Mouse (Mus musculus): ENCODE data around the gene Eef2. TPM values are rescaled to one million over a fixed set of nuclear protein-coding genes. Genes with fewer than 3 reads are reported as not detected.
"Not testable (repeated sequence)": the region's sequence is repeated elsewhere in the genome, so short reads cannot be mapped to it uniquely, and the experiment has no call there.

Gene Eef2
- total RNA-seq, 2 experiments from 2014 or later: 1,466 to 1,521 TPM

DNA sequence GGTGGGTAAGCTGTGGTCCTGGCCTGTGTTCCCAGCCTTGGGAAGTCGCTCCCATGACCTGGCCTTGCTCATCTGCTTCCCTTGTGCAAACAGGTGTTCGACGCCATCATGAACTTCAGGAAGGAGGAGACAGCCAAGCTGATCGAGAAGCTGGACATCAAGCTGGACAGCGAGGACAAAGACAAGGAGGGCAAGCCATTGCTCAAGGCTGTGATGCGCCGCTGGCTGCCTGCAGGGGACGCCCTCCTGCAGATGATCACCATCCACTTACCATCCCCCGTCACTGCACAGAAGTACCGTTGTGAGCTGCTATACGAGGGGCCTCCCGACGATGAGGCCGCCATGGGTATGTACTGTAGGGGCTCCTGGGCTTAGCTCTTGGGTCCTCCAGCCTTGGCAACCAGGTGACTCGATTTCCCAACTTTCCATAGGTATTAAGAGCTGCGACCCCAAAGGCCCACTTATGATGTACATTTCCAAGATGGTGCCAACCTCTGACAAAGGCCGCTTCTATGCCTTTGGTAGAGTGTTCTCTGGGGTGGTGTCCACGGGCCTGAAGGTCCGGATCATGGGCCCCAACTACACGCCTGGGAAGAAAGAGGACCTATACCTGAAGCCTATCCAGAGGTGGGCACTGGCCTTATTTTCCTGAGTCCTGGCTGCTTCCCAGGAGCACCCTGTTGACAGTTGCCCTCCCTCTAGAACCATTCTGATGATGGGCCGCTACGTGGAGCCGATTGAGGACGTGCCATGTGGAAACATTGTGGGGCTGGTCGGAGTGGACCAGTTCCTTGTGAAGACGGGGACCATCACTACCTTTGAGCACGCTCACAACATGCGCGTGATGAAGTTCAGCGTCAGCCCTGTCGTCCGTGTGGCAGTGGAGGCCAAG is 3.3 kb downstream of the Eef2 start:
- no peak for DNase-seq

DNA sequence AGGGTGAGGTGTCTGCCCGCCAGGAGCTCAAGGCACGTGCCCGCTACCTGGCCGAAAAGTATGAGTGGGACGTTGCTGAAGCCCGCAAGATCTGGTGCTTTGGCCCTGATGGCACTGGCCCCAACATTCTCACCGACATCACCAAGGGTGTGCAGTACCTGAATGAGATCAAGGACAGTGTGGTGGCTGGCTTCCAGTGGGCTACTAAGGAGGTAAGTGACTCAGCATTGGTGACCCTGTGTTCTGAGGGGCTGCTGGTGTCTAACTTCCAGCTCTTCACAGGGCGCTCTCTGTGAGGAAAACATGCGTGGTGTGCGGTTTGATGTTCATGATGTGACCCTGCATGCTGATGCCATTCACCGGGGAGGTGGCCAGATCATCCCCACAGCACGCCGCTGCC is 4.5 kb downstream of the Eef2 start:
- no peak for DNase-seq

DNA sequence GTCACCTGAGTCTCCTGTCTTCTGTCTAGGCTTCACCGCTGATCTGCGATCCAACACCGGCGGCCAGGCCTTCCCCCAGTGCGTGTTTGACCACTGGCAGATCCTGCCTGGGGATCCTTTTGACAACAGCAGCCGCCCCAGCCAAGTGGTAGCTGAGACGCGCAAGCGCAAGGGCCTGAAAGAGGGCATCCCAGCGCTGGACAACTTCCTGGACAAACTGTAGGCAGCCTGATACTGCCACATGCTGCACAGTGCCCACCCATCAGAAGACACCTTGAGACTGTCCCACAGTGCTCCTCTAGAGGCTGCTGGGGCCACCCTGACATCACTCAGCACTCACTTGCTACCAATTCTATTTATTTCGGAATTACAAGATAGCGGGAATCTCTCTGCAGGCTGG is 5.4 kb downstream of the Eef2 start:
- DNase-seq: not testable (repeated sequence)

DNA sequence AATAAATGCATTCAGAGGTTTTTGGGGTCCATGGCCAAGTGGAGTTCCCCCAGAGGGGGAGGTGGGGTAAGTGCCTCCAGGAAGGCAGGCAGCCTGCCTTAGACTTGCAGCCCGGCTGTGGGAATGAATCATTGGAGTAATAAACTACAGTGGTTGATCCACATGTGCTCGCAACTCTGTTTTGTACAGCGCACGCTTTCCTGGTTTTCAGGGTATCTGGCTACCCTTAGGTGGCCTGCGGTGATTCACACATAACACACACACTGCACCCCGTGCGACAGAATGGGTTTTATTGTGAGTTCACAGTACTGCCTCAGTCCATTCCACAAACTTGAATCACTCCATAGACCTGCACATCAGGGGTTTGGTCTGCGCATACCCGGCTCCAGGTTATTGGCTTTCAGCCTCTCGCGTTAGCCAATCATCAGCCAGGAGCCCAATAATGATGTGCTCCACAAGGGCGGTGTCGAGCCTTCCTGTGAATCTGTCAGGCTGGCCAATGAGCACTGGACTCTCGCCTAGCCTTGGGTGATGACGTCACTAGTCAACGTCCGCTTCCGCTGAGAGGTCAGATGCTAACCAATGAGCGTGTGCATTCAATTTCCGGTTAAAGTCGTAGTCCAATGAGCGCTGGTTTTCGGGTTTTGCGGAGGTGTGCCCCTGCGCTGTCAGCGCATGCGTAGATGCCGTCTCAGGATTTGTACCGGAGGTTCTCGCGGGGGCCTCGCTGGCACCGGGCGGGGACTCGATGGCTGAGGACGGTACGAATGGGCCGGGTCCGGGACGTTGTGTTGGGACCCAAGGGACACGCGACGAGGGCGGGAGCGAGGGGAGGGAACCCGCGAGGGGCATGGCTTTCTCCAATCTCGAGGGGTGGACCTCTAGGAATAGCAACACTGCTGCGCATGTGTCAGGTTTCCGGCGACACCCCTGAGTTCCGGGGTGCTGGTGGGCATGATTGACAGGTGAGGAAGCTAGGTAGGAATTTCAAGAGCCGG is 6.2 kb downstream of the Eef2 start, which contains the start of gene Dapk3:
Dapk3 (plus strand) TSS at position 670 of the 998 bp plus-strand sequence.
- peak; percentile 96 for DNase-seq

DNA sequence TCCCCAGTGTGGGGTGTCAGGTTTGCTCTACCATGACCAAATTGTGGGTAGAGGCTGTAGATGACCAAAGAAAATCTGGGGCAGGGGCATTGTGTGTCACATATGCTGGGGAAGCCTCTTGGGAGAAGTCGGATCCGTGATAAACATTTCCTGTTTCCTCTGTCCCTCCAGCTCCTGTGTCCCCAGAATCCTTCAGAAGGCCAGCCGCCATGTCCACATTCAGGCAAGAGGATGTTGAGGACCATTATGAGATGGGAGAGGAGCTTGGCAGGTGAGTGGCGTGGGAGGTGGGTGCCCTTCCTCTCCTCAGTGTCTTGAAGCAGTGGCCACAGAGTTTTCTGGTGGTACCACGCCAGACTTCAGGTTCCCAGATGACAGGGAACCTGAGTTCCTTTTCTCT is 7.4 kb downstream of the Eef2 start, which contains the start of gene 4930442H23Rik:
4930442H23Rik (minus strand) TSS at position 45 of the 400 bp plus-strand sequence.
- DNase-seq: no peak

DNA sequence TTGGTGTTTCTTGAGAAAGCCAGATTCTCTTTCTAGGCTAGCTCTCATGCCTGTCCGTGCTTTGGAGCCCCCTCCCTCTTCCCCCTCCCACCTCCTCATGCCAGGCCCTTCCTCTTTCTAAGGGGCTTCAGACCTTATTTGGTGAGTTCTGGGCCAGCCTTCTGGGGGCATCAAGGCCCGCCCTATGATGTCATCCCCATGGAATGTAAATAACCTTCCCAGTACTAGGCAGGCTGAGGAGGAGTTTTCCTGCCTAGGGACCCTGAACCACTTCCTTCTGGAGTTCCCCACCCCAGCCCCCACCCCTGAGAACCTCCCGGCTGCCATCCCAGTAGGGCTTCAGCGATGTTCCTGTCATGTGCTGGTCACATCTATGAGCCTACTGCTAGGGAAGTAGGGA is 8.3 kb downstream of the Eef2 start:
- DNase-seq: no peak

DNA sequence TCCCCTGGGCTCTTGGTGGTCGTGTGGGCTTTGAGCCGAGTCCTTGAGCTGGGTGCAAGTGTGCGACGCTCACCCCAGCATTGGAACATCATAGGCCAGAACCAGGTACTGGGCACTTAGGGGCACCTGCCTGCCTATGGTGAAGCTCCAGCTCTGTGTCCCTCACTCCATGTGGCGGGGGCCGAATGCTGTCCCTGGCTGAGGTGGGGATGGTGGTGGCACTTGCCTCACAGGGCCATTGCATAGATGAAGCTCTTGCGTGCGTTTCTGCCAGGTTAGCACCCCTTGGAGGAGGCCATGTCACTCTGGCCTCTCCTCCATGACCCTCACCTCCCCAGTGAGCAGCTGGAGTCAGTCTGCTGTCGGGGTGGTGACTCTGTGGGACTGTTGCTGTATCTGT is 10.7 kb downstream of the Eef2 start:
- no peak for DNase-seq

DNA sequence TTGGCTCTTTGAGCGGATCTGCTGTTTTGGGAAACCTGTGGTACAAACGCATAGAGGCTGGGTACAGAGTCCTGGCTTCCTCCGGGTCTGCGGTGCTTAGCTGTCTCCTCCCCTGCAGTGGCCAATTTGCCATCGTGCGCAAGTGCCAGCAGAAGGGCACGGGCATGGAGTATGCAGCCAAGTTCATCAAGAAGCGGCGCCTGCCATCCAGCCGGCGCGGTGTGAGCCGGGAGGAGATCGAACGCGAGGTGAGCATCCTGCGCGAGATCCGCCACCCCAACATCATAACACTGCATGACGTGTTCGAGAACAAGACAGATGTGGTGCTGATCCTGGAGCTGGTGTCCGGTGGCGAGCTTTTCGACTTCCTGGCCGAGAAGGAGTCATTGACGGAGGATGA is 13.4 kb downstream of the Eef2 start:
- no peak for DNase-seq

DNA sequence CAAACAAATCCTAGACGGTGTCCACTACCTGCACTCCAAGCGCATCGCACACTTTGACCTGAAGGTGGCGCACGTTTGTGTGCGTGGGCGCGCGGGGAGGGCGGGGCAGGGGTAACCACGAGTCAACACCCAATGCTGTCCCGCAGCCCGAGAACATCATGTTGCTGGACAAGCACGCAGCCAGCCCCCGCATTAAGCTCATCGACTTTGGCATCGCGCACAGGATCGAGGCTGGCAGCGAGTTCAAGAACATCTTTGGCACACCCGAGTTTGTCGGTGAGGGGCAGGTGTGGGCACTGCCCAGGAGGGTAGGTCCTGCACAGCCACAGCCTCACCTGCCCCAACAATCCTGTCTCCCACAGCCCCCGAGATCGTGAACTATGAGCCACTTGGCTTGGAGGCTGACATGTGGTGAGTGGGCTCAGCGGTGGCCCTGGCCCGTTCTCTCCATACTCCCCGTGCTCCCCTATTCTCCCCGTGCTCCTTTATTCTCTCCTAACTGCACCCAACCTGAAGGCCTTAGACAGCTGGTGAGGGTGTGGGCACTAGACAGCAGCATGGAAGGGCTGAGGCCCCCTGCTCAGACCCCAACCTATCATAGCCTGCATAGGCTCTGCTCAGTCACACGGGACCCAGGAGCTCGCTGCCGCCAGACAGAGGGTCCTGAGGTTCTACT is 13.9 kb downstream of the Eef2 start:
- peak; percentile 38 for DNase-seq

DNA sequence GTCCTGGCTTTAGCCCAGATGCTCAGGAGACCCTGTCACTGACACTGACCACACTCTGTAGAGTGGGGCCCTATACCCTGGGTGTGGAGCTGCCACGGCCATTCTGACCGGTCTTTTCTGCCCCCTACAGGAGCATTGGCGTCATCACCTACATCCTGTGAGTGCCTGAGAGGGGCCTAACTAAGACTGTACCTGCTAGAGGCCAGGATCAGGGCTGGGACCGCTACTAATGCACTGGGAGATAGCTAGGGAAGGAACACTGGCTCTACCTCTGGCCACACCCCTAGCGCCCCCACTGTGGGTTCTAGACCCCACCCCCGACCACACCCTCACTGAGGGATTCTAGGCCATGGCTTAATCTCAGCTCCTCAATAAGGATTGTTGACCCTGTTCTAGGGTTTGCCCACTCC is 14.5 kb downstream of the Eef2 start:
- DNase-seq: peak; percentile 23

DNA sequence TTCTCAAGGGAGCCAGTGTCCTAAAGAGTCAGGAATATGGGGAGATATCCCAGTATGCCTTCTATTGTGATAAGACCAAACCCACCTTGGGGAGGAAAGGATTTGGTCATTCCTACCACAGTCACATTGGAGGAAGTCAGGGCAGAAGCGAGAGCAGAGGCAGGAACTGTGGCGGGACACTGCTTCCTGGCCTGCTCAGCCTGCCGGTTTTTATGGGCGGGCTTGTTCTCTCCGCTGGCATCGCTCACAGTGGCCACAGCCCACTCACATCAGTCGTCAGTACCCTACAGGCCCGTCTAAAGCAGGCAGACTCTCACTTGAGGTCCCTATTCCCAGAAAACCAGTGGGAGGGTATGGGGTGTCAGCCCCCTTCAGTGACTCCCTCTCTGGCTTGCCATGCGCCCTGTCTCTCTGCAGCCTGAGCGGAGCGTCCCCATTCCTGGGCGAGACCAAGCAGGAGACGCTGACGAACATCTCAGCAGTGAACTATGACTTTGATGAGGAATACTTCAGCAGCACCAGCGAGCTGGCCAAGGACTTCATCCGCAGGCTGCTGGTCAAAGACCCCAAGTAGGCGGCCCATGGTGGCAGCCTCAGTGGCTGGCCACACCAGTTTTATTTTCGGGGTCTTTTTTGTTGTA is 15.0 kb downstream of the Eef2 start:
- peak; percentile 29 for DNase-seq

DNA sequence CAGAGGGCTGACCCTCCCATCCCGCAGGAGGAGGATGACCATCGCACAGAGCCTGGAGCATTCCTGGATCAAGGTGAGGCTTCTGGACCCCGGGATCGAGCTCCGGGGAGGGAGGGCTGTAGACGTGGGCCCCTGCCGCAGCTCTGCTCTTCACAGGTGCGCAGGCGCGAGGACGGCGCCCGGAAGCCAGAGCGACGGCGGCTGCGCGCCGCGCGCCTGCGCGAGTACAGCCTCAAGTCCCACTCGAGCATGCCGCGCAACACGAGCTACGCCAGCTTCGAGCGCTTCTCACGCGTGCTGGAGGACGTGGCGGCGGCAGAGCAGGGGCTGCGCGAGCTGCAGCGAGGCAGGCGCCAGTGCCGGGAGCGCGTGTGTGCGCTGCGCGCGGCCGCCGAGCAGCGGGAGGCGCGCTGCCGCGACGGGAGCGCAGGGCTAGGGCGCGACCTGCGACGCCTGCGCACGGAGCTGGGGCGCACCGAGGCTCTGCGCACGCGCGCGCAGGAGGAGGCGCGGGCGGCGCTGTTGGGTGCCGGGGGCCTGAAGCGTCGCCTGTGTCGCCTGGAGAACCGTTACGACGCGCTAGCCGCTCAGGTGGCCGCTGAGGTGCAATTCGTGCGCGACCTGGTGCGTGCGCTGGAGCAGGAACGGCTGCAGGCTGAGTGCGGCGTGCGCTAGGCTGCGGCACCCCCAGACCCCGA is 16.0 kb downstream of the Eef2 start:
- DNase-seq: peak; percentile 89

DNA sequence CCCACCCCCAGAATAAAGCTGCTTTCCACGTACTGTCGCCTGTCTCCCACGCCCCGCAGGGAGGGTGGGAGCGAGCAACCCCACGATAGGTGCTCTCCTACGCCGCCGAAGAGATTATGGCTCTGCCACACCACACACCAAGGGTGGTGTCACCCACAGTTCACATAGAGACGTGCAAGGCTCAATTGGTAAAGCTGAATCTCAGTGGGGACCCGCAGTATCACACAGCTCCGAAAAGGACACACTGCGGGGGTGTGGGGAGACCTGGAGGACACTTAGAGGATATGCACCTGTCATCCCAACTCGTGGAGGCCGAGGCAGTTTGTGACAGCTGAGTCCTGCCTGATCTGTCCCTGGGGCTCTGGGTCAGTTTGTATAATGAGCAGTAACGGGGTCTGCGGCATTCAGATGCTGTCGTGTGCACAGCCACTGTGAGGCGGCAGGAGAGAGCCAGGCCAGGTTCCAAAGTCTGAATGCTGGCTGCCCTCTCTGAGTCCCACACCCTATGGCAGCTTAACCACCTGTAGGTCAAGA is 16.6 kb downstream of the Eef2 start:
- peak; percentile 37 for DNase-seq

DNA sequence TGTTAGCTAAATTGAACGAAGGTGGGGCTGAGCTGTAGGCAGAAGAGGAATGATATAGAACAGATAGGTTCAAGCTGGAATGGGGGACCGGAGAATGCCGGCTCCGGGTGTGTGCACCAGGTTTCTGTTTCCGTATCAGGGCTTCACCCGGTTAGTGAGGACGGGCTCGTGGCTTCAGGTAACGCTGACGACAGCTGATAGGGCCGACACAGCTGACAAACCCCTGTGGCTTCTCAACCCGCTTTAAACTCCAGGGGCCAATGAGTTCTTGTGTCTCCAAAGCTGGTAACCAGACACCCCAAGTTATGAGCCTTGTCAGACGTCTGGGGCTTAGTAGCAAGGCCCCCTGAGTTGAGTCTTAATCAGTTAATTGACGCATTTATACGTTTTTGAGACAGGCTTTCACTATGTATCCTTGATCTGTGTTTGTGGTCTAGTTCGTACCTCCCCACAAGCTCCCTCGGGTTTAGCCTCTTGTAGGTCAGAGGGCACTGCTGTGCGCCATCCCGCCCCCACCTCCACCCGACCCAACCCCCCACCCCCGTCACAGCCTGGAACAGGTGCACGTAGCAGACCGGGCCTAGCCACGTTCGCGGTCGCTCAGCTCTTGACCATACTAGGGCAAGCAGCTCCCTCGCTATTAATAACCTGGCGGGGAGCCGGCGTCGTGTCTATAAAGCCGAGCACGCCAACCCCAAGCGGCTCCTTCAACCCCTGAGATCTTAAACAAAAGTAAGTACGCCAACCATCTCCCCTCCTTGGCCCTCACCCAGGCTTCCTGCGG is 17.8 kb downstream of the Eef2 start:
- peak; percentile 56 for DNase-seq

DNA sequence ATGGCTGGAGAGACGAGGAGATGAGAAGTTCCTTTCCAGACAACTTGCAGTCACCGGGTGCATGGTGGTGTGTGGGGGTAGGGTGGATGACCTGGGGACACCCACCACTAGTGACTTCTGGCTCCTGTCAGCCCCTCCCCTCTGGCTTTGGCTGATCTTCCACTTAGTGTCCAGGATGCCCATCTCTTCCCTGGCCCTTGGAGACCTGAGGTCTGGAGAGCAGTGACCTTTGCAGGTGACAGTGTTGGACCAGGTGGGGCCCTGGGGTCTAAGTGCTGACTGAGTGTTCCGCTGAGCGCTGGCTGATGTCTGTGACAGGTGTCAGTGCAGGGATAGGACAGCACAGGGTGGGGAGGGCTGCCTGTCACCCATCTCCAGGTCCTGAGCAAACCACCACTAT is 18.9 kb downstream of the Eef2 start:
- no peak for DNase-seq

DNA sequence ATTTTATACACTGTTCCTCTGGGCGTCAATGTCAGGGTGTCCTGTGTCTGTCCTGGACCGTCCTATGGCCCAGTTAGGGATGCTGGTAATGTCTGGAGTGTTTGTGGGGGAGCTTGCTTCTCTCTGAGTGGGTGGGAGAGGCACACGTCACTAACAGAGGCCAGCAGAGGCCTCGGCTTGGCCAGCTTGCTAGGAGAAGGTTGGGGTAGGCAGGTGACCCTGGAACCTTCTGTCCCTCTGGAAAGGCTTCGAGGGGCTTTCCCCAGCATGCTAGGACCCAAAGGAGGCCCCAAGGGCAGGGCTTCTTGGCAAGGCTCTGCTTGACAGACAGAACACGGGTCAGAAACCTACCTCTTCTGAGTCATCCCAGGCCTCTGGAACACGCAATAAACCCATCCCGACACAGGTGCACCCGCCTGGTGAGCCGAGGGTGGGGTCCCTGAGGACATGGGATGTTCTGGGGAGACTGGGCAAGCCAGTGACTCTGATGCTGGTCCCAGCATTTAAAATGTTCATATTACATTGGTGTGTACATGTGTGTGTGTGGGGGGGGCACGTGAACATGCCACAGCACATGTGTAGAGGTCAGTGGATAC is 20.1 kb downstream of the Eef2 start:
- DNase-seq: no peak

DNA sequence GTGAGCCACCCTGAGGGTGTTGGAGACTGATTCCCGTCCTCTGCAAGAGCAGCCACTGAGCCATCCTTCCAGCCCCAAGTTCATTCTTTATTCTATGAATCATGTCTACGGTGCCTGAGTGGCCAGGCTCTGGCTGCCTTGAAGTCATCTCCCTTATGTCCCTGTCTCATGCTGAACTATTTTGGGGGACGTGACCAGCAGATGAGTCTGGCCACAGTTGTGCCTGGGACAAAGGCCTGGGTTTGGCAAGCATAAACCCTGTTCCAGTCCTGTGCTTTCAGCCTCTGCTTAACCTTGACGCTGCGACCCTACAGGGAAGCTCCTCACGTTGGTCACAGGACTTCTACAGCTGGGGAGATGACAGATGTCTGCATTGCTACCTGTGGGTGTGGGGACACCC is 20.9 kb downstream of the Eef2 start:
- no peak for DNase-seq

DNA sequence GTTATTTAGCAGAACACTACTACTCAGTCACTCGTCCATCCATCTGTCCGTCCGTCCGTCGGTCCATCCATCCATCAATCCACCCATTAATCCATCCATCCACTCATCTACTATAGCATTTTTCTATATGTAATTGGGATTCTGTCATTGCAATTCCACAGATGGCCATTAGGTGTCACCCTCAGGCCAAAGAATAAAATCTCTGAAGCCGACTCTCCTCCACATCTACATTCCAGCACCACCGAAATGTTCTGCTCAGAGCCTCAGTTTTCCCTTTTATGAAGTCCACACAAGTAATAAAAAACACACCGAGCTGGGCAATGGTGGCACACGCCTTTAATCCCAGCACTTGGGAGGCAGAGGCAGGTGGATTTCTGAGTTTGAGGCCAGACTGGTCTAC is 21.8 kb downstream of the Eef2 start:
- peak; percentile 74 for DNase-seq

DNA sequence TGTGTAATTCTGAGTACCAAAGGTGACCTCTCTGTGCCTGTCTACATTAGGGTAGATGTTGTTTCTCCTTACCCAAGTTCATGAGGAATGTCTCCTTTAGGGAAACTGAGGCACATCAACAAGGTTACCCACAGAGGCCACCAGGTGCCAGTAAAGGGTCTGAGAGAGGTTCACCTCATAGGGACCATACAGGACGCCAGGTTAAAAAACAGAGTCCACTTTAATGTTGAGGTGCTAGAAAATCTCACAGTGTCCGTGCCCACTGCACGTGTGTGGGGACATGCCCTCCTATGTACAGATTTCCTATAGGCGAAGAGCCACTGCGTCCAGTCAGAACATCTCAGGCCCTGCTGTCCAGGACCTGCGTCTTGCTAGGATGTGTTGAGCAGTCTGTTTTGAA is 22.6 kb downstream of the Eef2 start:
- DNase-seq: no peak

DNA sequence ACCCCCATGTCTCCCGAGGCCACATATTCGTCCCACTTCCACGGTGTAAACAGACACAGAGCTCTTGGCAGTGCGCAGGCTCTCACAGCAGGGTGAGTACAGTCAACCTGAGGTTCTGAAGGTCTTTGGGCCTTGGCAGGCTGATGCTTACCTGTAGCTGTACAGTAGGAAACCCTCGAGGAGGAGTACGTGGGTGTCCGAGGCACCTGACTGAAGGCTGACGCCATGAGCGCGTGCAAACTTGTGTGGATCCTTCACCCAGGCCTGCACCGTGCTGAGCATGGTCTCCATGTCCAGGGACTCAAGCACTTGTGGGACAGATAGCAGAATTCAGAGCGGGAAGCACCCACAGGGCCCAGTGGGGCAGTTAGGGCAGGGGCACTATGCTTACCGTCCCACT is 23.7 kb downstream of the Eef2 start:
- DNase-seq: no peak

Data from adrenal gland, postnatal 10 days (tissue).